Mouse (Mus musculus): ENCODE data around the gene Cdk2. TPM values are rescaled to one million over a fixed set of nuclear protein-coding genes. Genes with fewer than 3 reads are reported as not detected.

Cdk2 gene
- polyA plus RNA-seq, 1 experiment: 19.8 TPM

DNA sequence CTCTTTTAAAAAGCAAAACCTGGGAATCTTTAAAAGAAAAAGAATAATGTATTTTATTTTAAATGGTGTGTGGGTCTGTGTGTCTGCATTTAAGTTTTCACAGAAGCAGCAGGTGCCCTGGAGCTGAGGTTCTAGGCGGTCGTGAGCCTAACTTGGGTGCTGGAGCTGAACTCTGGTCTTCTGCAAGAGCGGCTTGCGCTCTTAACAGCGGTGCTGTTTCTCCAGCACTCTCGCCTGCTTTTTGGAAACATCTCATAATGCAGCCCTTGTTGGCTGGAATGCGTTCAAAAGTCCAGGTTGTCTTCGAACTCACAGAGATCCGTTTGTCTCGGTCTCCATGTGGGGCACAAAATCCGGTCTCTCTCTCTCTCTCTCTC, 474 bp upstream of the Cdk2 start:
- 19% methylated on average over 11 of the region's 11 CpGs for WGBS
- DNase-seq (ENCODE audit: low read depth in 1 of 2, low spot score in 2 of 2): no peak
- Histone ChIP-seq H3K27ac (ENCODE audit: insufficient read depth, low read length) (peak overlapping the region; percentile 17; the same call in 1 of the 2 replicates), H3K4me1 (ENCODE audit: control insufficient read depth, insufficient read depth, insufficient read length) (peaks cover 3% of the 10 kb centered on the region; the same call in 1 of the 2 replicates), H3K27me3 (ENCODE audit: control insufficient read depth, insufficient read depth, low read length) (no peaks in the 10 kb centered on the region), H3K36me3 (ENCODE audit: control insufficient read depth, insufficient read depth, low read length) (peaks cover 4% of the 10 kb centered on the region), H3K4me3 (ENCODE audit: extremely low read depth, insufficient read depth, insufficient read length) (peak overlapping the region; percentile 44)
- TF ChIP-seq POLR2A (IDR thresholded peaks at IDR 0.05; ENCODE audit: low read depth, low read length): no peak

GRCm38 (mm10) chr10:128703895-128704294, 936 bp downstream of the Cdk2 start, which contains the start of gene Pmel:
Gene Pmel, plus strand, starts transcription at chr10:128704195.
- H3K27me3 ChIP-seq (ENCODE audit: control insufficient read depth, insufficient read depth, low read length): no peaks in the 10 kb centered on the region
- peaks cover 3% of the 10 kb centered on the region; the same call in 1 of the 2 replicates for H3K4me1 ChIP-seq (ENCODE audit: control insufficient read depth, insufficient read depth, insufficient read length)
- 31% methylated on average over 4 of the region's 4 CpGs for WGBS
- H3K27ac ChIP-seq (ENCODE audit: insufficient read depth, low read length): peak within 1 kb of the TSS; percentile 86
- no peak for DNase-seq (ENCODE audit: low read depth in 1 of 2, low spot score in 2 of 2)
- peak within 1 kb of the TSS; percentile 90 for H3K4me3 ChIP-seq (ENCODE audit: extremely low read depth, insufficient read depth, insufficient read length)
- no peak for TF ChIP-seq POLR2A (IDR thresholded peaks at IDR 0.05; ENCODE audit: low read depth, low read length)
- no peak for TF ChIP-seq CTCF (IDR thresholded peaks at IDR 0.05; ENCODE audit: extremely low read depth, insufficient read depth, insufficient read length, insufficient replicate concordance)
- H3K36me3 ChIP-seq (ENCODE audit: control insufficient read depth, insufficient read depth, low read length): peaks cover 10% of the 10 kb centered on the region

DNA sequence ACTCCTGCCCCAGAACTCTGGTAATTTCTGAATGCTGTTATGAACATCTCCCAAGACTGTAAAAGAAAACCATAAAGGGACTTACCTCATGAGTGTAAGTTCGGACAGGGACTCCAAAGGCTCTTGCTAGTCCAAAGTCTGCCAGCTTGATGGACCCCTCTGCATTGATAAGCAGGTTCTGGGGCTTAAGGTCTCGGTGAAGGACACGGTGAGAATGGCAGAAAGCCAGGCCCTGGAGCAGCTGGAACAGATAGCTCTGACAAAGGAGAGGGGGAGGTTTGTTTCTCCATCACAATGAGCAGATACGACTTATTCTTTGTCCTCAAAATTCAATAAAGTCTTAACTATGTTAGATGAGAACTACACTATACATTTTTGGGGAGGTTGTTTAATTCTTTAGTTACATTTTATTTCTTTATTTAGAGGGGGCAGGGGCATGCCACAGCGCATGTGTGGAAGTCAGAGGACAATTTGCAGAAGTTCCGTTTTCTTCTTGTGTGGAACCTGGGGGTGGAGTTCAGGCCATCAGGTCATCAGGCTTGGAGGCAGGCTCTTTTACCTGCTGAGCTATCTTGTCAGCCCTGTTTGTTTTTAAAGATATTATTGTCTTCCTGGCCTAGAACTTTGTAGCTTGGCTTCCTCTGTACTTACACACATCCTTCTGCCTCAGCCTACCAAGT, 2.4 kb downstream of the Cdk2 start:
- TF ChIP-seq POLR2A (IDR thresholded peaks at IDR 0.05; ENCODE audit: low read depth, low read length): no peak
- no peak for TF ChIP-seq CTCF (IDR thresholded peaks at IDR 0.05; ENCODE audit: extremely low read depth, insufficient read depth, insufficient read length, insufficient replicate concordance)
- Histone ChIP-seq H3K4me1 (ENCODE audit: control insufficient read depth, insufficient read depth, insufficient read length) (peaks cover 3% of the 10 kb centered on the region; the same call in 1 of the 2 replicates), H3K27me3 (ENCODE audit: control insufficient read depth, insufficient read depth, low read length) (no peaks in the 10 kb centered on the region), H3K4me3 (ENCODE audit: extremely low read depth, insufficient read depth, insufficient read length) (no peak overlapping the region), H3K36me3 (ENCODE audit: control insufficient read depth, insufficient read depth, low read length) (peaks cover 10% of the 10 kb centered on the region), H3K27ac (ENCODE audit: insufficient read depth, low read length) (no peak overlapping the region)
- DNase-seq (ENCODE audit: low read depth in 1 of 2, low spot score in 2 of 2): no peak
- 65% methylated on average over 6 of the region's 6 CpGs for WGBS

GRCm38 (mm10) chr10:128700712-128701111, 4.1 kb downstream of the Cdk2 start:
- Histone ChIP-seq H3K27me3 (ENCODE audit: control insufficient read depth, insufficient read depth, low read length) (no peaks in the 10 kb centered on the region), H3K4me1 (ENCODE audit: control insufficient read depth, insufficient read depth, insufficient read length) (peaks cover 8% of the 10 kb centered on the region; the same call in 1 of the 2 replicates), H3K4me3 (ENCODE audit: extremely low read depth, insufficient read depth, insufficient read length) (no peak overlapping the region), H3K36me3 (ENCODE audit: control insufficient read depth, insufficient read depth, low read length) (peaks cover 10% of the 10 kb centered on the region), H3K27ac (ENCODE audit: insufficient read depth, low read length) (no peak overlapping the region)
- DNase-seq (ENCODE audit: low read depth in 1 of 2, low spot score in 2 of 2): no peak
- 95% methylated on average over 5 of the region's 5 CpGs for WGBS
- no peak for TF ChIP-seq POLR2A (IDR thresholded peaks at IDR 0.05; ENCODE audit: low read depth, low read length)
- no peak for TF ChIP-seq CTCF (IDR thresholded peaks at IDR 0.05; ENCODE audit: extremely low read depth, insufficient read depth, insufficient read length, insufficient replicate concordance)

DNA sequence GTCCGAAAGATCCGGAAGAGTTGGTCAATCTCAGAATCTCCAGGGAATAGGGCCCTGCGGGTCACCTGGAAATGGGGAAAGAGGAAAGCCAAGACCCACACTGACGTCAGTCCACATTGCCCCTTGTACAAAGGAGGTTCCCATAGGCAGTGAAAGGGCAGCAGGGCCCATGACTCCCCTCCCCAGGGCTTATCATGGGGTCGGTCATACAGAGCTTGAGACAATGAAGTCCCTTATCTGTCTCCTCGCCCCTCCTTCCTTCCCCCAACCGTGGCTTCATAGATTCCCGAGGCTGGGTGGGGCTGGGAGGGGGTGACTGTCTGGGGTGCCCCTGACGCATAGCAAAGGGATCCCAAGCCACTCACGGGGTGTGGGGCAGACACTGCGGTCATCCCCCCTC, 5.2 kb downstream of the Cdk2 start:
- no peak overlapping the region for H3K4me3 ChIP-seq (ENCODE audit: extremely low read depth, insufficient read depth, insufficient read length)
- H3K4me1 ChIP-seq (ENCODE audit: control insufficient read depth, insufficient read depth, insufficient read length): peaks cover 7% of the 10 kb centered on the region; the same call in 1 of the 2 replicates
- WGBS: 79% methylated on average over 11 of the region's 11 CpGs
- no peak for DNase-seq (ENCODE audit: low read depth in 1 of 2, low spot score in 2 of 2)
- peaks cover 10% of the 10 kb centered on the region for H3K36me3 ChIP-seq (ENCODE audit: control insufficient read depth, insufficient read depth, low read length)
- H3K27me3 ChIP-seq (ENCODE audit: control insufficient read depth, insufficient read depth, low read length): no peaks in the 10 kb centered on the region
- TF ChIP-seq POLR2A (IDR thresholded peaks at IDR 0.05; ENCODE audit: low read depth, low read length) (no peak), CTCF (IDR thresholded peaks at IDR 0.05; ENCODE audit: extremely low read depth, insufficient read depth, insufficient read length, insufficient replicate concordance) (no peak)
- no peak overlapping the region for H3K27ac ChIP-seq (ENCODE audit: insufficient read depth, low read length)

DNA sequence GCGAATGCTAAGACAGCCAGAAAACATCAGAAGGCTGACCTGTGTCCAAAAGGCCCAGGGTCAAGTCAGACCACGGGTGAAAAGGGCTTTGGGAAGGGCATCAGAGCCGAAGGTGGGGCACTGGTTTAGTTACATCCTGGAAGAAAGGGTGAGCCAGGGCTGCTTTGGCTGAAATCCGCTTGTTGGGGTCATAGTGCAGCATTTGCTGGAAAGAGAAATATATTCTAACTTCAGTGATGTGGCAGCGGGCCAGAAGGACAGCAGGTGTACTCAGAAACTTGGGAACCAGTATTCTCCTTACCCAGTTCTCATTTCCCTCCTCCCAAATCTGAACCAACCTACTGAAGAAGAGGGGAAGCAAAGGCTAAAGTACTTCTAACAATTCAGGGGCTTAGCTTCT, 5.8 kb downstream of the Cdk2 start:
- no peak for DNase-seq (ENCODE audit: low read depth in 1 of 2, low spot score in 2 of 2)
- no peaks in the 10 kb centered on the region for H3K27me3 ChIP-seq (ENCODE audit: control insufficient read depth, insufficient read depth, low read length)
- H3K4me3 ChIP-seq (ENCODE audit: extremely low read depth, insufficient read depth, insufficient read length): no peak overlapping the region
- no peak for TF ChIP-seq CTCF (IDR thresholded peaks at IDR 0.05; ENCODE audit: extremely low read depth, insufficient read depth, insufficient read length, insufficient replicate concordance)
- TF ChIP-seq POLR2A (IDR thresholded peaks at IDR 0.05; ENCODE audit: low read depth, low read length): no peak
- 87% methylated on average over 5 of the region's 5 CpGs for WGBS
- peaks cover 10% of the 10 kb centered on the region for H3K36me3 ChIP-seq (ENCODE audit: control insufficient read depth, insufficient read depth, low read length)
- H3K27ac ChIP-seq (ENCODE audit: insufficient read depth, low read length): no peak overlapping the region
- peaks cover 7% of the 10 kb centered on the region; the same call in 1 of the 2 replicates for H3K4me1 ChIP-seq (ENCODE audit: control insufficient read depth, insufficient read depth, insufficient read length)

DNA sequence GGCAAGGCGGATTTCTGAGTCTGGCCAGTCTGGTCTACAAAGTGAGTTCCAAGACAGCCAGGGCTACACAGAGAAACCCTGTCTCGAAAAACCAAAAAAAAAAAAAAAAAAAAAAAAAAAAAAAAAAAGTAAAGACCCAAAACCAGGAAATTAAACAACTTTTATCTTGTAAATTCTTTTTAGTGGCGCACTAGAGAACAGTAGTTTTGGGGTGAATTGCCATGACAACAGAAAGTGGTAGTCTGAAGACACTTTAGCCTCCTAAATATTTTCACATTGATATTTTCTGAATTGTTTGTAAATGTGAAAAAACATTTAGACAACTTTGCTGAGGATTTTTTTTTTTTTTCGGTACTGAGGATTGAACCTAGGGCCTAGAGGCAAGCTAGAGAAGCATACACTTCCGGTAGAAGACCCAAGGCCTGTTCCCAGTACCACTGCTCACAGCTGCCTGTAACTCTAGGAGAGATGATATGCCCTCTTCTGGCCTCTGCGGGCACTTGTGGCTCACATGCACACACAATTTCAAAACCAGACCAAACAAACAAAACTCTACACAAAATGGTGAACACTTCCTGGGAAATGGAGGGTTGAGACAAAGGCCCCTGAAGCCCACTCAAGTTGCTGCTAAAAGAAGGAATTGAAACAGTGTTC, 7.6 kb downstream of the Cdk2 start:
- H3K27ac ChIP-seq (ENCODE audit: insufficient read depth, low read length): 0 out of 2 replicates have a peak overlapping the region, but pooled peaks have one; percentile 87
- no peak overlapping the region for H3K4me3 ChIP-seq (ENCODE audit: extremely low read depth, insufficient read depth, insufficient read length)
- DNase-seq (ENCODE audit: low read depth in 1 of 2, low spot score in 2 of 2): no peak
- H3K4me1 ChIP-seq (ENCODE audit: control insufficient read depth, insufficient read depth, insufficient read length): peaks cover 7% of the 10 kb centered on the region; the same call in 1 of the 2 replicates
- TF ChIP-seq CTCF (IDR thresholded peaks at IDR 0.05; ENCODE audit: extremely low read depth, insufficient read depth, insufficient read length, insufficient replicate concordance) (no peak), POLR2A (IDR thresholded peaks at IDR 0.05; ENCODE audit: low read depth, low read length) (no peak)
- H3K27me3 ChIP-seq (ENCODE audit: control insufficient read depth, insufficient read depth, low read length): no peaks in the 10 kb centered on the region
- WGBS: 81% methylated on average over 6 of the region's 6 CpGs
- peaks cover 10% of the 10 kb centered on the region for H3K36me3 ChIP-seq (ENCODE audit: control insufficient read depth, insufficient read depth, low read length)
